Mouse (Mus musculus): Measurements from ENCODE around the gene Gm867.

Gm867 gene

GRCm38 (mm10) chr10:75940520-75940919, at the start of gene Gm867:
Gene Gm867 (minus strand): TSS chr10:75940672.
- DNase-seq (ENCODE audit: low read depth, low spot score): no peak

- DNase-seq (ENCODE audit: low read depth, low spot score): peak; percentile 41
Measured at GRCm38 (mm10) chr10:75979432-75979831, 39.0 kb upstream of the Gm867 start.

- no peak for DNase-seq (ENCODE audit: low read depth, low spot score)
Measured at GRCm38 (mm10) chr10:75978835-75979157, 38.3 kb upstream of the Gm867 start.

GRCm38 (mm10) chr10:75978119-75978834, 37.8 kb upstream of the Gm867 start:
- no peak for DNase-seq (ENCODE audit: low read depth, low spot score)

DNA sequence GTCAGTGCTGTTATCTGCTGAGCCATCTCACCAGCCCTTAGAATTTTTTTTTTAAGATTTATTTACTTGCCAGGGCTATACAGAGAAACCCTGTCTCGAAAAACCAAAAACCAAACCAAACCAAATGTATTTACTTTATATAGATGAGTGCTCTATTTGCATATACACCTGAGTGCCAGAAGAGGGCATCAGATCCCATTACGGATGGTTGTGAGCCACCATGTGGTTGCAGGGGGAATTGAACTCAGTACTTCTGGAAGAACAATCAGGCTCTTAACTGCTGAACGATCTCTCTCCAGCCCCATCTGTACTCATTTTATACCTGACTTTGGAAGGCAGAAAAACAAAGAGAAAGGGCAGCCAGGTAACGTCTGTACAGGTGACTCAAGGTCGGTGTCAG, 34.7 kb upstream of the Gm867 start:
- peak; percentile 48 for DNase-seq (ENCODE audit: low read depth, low spot score)

- DNase-seq (ENCODE audit: low read depth, low spot score): no peak
Measured at GRCm38 (mm10) chr10:75973846-75974245, 33.4 kb upstream of the Gm867 start.

- no peak for DNase-seq (ENCODE audit: low read depth, low spot score)
Measured at GRCm38 (mm10) chr10:75954381-75954811, 13.9 kb upstream of the Gm867 start, which contains the start of gene Gm5134. Gene Gm5134 (plus strand): TSS chr10:75954514.

DNA sequence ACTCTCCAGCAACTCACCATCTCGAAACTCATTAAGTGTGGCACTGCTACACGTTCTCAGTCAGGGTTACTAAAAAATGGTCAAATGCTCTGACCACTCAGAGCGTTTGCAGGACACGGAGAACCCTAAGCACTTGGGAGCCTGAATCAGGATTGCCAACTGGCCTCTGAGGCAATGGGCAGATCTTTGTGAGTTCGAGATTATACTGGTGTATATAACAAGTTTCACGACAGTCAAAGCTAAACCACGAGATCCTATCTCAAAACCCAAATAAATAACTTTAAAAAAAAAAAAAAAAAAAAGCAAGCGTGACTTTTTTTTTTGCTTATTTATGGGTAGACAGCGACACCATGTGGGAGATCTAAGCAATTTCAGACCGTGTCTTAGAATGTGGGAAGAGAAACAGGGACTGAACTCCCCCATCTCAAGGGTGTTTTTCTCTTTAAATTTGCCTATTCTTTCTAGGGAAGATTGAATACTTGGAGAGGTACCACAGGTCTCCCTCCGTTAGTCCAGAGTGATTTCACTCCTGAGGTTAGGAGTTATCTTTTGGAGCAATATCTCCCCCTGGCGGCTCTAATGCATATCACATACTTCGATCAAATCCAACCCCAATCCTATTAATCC, 11.1 kb upstream of the Gm867 start:
- peak; percentile 67 for DNase-seq (ENCODE audit: low read depth, low spot score)

DNA sequence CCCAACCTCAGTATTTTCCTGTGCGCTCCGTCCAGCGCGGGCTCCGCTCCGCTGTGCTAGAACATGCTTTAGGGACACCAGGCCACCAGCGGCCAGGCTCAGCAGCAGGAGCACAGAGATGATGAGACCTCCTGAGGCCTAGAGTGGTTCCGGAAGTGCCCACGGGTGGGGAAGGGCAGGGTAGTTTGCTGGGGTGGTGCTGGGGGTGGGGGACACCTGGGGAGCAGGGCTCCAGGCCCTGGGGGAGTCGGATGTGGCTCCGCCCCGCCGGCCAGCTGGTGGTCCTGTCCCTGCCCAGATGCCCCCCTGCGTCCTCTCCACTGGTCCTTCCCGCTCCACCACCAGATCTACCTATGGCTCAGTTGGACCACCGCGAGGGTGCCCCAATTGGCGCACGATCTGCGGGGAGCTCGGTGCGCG, 10.3 kb upstream of the Gm867 start:
- DNase-seq (ENCODE audit: low read depth, low spot score): peak; percentile 46

DNA sequence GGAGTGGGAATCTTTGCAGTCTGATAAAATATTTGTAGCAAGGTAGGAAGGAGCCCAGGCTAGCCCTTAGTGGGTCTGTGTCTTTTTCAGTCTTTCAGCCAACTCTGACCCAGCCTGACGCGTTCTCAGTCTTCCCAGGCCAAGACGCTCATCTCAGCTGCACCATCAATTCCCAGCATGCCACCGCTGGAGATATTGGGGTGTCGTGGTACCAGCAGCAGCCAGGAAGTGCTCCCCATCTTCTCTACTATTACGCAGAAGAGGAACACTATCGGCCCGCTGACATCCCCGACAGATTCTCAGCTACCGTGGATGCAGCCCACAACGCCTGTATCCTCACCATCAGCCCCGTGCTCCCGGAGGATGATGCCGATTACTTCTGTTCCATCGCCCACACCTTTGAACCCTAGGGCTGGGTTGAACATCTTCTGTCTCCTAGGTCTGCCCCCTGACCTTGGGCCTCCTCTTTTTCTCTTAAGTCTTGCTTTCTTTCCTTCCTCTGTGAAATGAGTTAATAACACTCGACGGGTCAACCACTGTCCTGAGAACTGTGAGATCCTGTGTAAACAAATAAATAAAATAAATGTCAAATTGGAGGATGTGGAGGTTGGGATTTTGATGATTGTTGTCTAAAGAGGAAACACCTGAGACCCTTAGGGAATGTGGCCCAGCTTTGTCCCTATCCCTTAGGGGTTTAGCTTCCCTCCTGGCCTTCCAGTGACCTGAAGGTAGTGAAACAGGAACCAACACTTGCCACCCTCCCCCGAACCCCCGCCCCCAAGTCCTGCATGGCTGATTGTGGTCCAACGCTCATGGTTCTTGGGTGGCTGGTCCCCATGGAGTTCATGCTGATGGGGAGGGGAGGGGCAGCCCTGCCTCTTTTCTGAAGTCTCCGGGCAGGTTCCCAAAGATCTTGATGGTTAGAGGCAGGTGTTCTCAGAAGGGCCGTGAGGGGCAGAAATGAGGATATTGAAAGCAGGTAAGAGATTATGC, 8.9 kb upstream of the Gm867 start:
- no peak for DNase-seq (ENCODE audit: low read depth, low spot score)

- no peak for DNase-seq (ENCODE audit: low read depth, low spot score)
Measured at GRCm38 (mm10) chr10:75948079-75948478, 7.6 kb upstream of the Gm867 start.

DNA sequence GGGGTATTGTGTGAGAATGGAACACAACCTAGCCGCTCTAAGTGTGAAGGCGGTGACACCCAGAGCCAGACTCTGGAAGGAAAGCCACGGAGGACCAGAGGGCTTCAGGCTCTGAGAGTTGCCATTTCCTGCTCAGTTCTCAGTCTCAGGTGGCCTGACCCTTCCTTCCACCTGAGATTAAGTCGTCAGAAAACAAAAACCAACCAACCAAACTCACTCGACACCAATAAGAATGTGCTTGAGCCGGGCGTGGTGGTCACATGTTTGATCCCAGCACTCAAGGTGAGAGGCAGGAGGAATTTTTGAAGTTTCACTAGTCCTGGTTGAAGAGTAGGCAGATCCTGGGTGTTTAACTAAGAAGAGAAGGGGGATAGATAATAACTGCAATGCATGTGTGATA, 5.4 kb upstream of the Gm867 start:
- DNase-seq (ENCODE audit: low read depth, low spot score): no peak

- DNase-seq (ENCODE audit: low read depth, low spot score): no peak
Measured at GRCm38 (mm10) chr10:75945213-75945612, 4.7 kb upstream of the Gm867 start.

DNA sequence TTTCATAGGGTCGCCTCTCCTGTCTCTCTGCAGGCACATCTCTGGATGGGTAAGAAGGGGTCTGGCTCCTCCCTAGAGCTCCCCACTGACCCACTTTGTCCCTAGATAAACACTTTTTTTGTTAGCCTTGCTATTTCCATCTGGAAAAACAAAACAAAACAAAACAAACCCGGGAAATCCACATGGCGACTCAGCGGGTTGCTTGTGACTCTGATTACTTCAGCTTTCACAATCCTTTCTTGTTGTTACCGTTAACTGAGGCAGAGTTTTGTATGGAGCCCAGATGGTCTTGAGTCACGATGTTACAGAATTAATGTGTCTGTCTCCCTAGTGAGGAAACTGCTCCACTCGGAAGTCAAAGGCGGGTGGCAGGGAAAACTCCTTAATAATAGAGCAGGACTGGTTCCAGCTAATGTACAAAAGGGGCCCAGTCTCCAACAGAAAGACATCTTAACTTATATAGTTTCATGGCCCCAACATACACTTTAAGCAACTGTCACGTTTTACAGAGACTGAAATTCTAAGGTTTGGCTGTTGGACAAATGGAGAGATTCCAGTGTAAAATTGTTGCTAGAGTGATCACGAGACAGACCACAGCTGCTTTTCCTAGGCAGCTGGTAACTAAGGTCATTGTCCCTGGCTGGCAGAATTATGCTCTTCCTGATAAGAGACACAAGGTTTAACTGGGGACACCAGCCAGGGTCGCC, 3.7 kb upstream of the Gm867 start:
- peak; percentile 78 for DNase-seq (ENCODE audit: low read depth, low spot score)

- DNase-seq (ENCODE audit: low read depth, low spot score): no peak
Measured at GRCm38 (mm10) chr10:75942736-75943477, 2.4 kb upstream of the Gm867 start, which contains the start of gene Vpreb3. Gene Vpreb3 (plus strand): TSS chr10:75943057.

DNA sequence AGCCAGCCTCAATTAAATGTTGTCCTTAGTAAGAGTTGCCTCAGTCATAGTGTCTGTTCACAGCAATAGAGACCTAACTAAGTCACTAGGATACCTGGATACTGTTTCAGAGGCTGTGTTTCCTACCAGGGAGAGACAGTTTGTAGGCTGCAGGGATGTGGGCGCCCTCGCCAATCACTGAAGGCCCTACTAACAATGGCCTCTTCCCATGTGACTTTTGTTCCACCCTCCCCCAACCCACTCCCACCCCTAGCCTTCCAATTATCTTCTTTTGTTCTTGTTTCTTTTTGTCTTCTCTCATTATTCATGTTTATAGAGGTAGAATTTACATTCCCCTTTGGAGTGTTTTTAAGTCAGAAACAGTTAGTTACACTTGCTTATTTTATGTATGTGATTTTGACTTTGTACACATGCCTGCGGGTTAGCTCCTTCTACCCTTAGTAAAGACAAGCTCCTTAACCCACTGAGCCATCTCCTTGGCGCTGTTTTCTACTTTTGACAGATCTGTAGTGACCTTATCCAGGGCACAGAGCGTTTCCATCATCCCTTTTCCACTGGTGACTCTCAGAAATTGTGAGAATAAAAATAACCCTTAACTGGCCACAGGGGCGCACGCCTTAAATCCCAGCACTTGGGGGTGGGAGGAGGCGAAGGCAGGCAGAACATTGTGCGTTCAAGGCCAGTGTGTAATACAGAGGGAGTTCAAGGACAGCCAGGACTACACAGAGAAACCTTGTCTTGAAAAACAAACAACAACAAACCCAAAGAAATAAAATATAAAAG, 761 bp upstream of the Gm867 start:
- DNase-seq (ENCODE audit: low read depth, low spot score): no peak

DNA sequence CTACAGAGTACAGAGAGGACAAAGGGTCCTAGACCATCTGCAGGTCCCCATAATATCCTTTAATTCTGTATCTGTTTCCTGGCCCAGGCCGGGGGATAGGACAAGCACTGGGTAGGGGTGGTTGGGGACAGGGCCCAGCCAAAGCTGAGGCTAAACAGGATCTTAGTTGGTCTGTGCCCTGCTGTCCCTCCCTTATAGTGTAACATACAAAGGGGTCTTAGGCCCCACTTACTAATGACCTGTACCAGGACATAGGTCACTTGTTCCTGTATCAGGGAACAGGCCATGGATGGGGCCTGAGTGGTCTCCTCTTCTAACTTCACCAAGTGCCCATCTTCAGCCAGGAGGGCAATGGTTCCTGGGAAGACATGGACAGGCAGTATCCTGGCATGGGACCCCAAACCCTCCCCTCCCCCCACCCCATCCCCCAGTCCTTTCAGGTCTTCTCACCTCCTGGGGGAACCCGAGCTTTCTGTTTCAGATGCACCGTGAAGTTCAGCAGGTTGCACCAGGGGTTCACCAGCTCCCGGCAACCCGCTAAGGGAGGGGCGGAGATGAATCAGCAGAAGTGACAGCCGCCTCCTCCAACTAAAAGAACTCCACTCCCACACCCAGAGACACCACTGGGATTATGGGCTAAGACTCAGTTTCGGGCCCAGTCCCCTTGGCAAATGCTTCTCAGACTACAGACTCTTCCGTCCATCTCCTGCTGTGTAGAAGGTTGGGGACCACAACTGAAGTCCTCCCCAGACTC, 814 bp downstream of the Gm867 start:
- peak; percentile 76 for DNase-seq (ENCODE audit: low read depth, low spot score)

GRCm38 (mm10) chr10:75937851-75938643, 2.4 kb downstream of the Gm867 start:
- DNase-seq (ENCODE audit: low read depth, low spot score): peak; percentile 58

Measured in brain, adult 2 months (tissue).